ENCODE assay signal across 27 mouse cellular contexts in the genomic region with DNA sequence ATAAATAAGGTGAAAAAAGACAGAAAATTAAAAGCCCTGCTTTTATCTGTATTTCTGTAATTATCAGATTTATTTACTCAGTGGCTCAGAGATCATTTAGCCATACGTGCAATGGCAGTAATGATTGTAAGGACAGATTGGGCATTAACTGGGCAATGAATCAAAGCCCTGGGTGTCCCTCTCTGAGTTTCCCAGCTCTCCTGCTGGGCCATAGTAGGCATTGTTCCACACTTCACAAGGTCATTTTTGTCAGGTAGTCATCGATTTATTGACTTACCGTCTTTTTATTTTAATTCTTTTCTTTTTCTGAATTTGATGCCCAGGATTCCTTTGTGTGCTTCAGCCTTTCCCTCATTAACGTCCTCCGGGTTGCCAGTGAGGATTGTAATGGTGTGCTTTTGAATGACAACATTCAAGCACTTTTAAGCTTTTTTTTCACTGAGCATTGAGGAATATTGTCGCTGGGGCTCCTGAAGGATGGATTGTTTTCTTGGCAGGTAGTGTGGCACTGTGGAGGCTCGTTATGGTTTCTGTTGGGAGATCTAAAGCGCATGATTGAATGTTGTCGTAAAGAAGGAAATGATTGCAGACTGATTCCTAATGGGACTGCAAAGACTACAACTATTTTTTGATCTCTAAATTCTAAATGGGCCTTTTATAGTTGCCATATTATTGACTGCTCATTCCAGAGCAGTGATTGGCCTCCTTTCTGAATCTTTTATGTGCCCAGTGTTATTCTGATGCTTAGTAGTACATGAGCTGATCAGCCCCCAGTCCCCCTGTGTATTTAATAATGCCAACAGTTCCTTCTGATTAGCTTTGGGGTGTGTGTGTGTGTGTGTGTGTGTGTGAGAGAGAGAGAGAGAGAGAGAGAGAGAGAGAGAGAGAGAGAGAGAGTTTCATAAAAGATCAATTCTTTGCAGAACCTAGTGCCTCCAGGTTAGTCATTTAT.
A peak's percentile ranks its signal among the peaks of the same experiment; 100 is the strongest.
DNase-seq lines count a peak whose midpoint lies in the region; ATAC-seq and TF ChIP-seq lines count a peak whose summit lies in the region.
"Had no signal": no experiment of that assay in that cellular context is flagged by ENCODE, and none has a peak within 500 bp of the region (broad histone marks: within the 10 kb centered on the region; RNA-seq: fewer than 3 reads in every experiment).

No protein-coding gene starts in this region.

- no peaks in the 10 kb centered on the region for H3K36me3 ChIP-seq in hindbrain, embryonic 14.5 days (replicated peaks; ENCODE audit: control insufficient read depth, insufficient read depth)
- no peaks in the 10 kb centered on the region for H3K36me3 ChIP-seq in hindbrain, postnatal 0 days (ENCODE audit: insufficient read depth, low read length)
- no peaks in the 10 kb centered on the region for H3K36me3 ChIP-seq in forebrain, embryonic 13.5 days (ENCODE audit: poor library complexity, severe bottlenecking)
- no peaks in the 10 kb centered on the region for H3K36me3 ChIP-seq in midbrain, embryonic 16.5 days (ENCODE audit: control insufficient read depth, insufficient read depth, low read length)
- H3K36me3 ChIP-seq: heart, embryonic 13.5 days; limb, embryonic 10.5 days; liver, embryonic 15.5 days; lung, embryonic 15.5 days had no signal

- no peak overlapping the region for H3K4me2 ChIP-seq in hindbrain, embryonic 14.5 days (replicated peaks)
- H3K4me2 ChIP-seq in hindbrain, postnatal 0 days (ENCODE audit: low read depth, low read length) = no peak overlapping the region
- H3K4me2 ChIP-seq in forebrain, embryonic 13.5 days = no peak overlapping the region
- H3K4me2 ChIP-seq in midbrain, embryonic 16.5 days (ENCODE audit: low read length) = no peak overlapping the region
- H3K4me2 ChIP-seq: heart, embryonic 13.5 days; liver, embryonic 15.5 days; lung, embryonic 15.5 days had no signal

- no peak overlapping the region for H3K27ac ChIP-seq in hindbrain, embryonic 14.5 days
- no peak overlapping the region for H3K27ac ChIP-seq in hindbrain, postnatal 0 days
- peak overlapping the region; percentile 61; the same call in 1 of the 2 replicates for H3K27ac ChIP-seq in forebrain, embryonic 13.5 days
- no peak overlapping the region for H3K27ac ChIP-seq in midbrain, embryonic 16.5 days (ENCODE audit: low read length)
- H3K27ac ChIP-seq: heart, adult 2 months; heart, embryonic 13.5 days; left cerebral cortex, adult 2 months; limb, embryonic 10.5 days; liver, embryonic 15.5 days; lung, embryonic 15.5 days; stomach, postnatal 0 days had no signal

- ATAC-seq in hindbrain, embryonic 14.5 days (ENCODE audit: low FRiP score) = 0 out of 2 replicates have a peak, but pooled peaks have one; percentile 34
- no peak for ATAC-seq in hindbrain, postnatal 0 days
- peak; percentile 62 for ATAC-seq in forebrain, embryonic 13.5 days
- ATAC-seq in midbrain, embryonic 16.5 days = 0 out of 2 replicates have a peak, but pooled peaks have one; percentile 28
- ATAC-seq in inflammation-experienced regulatory T-cells, adult 6 months = no peak
- ATAC-seq: activated CD4-positive, CD25-positive, alpha-beta regulatory T cell, adult 4 months had no signal

- H3K4me3 ChIP-seq in hindbrain, embryonic 14.5 days (replicated peaks; ENCODE audit: low read length) = no peak overlapping the region
- H3K4me3 ChIP-seq in hindbrain, postnatal 0 days (ENCODE audit: low read length) = no peak overlapping the region
- no peak overlapping the region for H3K4me3 ChIP-seq in forebrain, embryonic 13.5 days
- no peak overlapping the region for H3K4me3 ChIP-seq in midbrain, embryonic 16.5 days (ENCODE audit: low read depth, low read length)
- H3K4me3 ChIP-seq: heart, adult 2 months; heart, embryonic 13.5 days; left cerebral cortex, adult 2 months; limb, embryonic 10.5 days; liver, embryonic 15.5 days; lung, embryonic 15.5 days; myocyte had no signal

- TF ChIP-seq CTCF in hindbrain, postnatal 0 days (IDR thresholded peaks at IDR 0.05; ENCODE audit: low read depth) = no peak
- no peak for TF ChIP-seq CTCF in brain, embryonic 14.5 days (IDR thresholded peaks at IDR 0.05; ENCODE audit: borderline replicate concordance, extremely low read depth, insufficient read depth, insufficient read length)

- TF ChIP-seq POLR2A in brain, embryonic 14.5 days (IDR thresholded peaks at IDR 0.05; ENCODE audit: borderline replicate concordance, extremely low read depth, insufficient read depth, insufficient read length, poor library complexity, severe bottlenecking) = no peak

- H3K9me3 ChIP-seq in hindbrain, embryonic 14.5 days (ENCODE audit: control insufficient read depth, low read length) = no peaks in the 10 kb centered on the region
- H3K9me3 ChIP-seq in hindbrain, postnatal 0 days (ENCODE audit: low read length) = no peaks in the 10 kb centered on the region
- H3K9me3 ChIP-seq in forebrain, embryonic 13.5 days (replicated peaks) = no peaks in the 10 kb centered on the region
- no peaks in the 10 kb centered on the region for H3K9me3 ChIP-seq in midbrain, embryonic 16.5 days (replicated peaks; ENCODE audit: control insufficient read depth, low read length, poor library complexity, severe bottlenecking)
- H3K9me3 ChIP-seq: heart, embryonic 13.5 days; limb, embryonic 10.5 days; liver, embryonic 15.5 days; lung, embryonic 15.5 days had no signal

- DNase-seq in hindbrain, embryonic 14.5 days (ENCODE audit: low spot score) = no peak
- DNase-seq in hindbrain, postnatal 0 days (ENCODE audit: low spot score) = no peak
- peak; percentile 81 for DNase-seq in brain, embryonic 14.5 days (ENCODE audit: low read depth)
- no peak for DNase-seq in heart, adult 18-20 months
- DNase-seq: adrenal gland, postnatal 10 days; cerebellum, adult 9-11 months; gastrocnemius, postnatal 25 days; heart, adult 2 months; kidney, adult 11 months; kidney, postnatal 4 days; layer of hippocampus, adult 9-11 months; liver; lung, postnatal 4 days; right cerebral cortex, postnatal 14 days; thymus, adult 2 months; thymus, postnatal 4 days had no signal

- WGBS in hindbrain, embryonic 14.5 days = 52% methylated on average over 9 of the region's 9 CpGs
- 50% methylated on average over 9 of the region's 9 CpGs for WGBS in hindbrain, postnatal 0 days
- WGBS in forebrain, embryonic 13.5 days = 12% methylated on average over 9 of the region's 9 CpGs
- 41% methylated on average over 9 of the region's 9 CpGs for WGBS in midbrain, embryonic 16.5 days

- H3K27me3 ChIP-seq in hindbrain, embryonic 14.5 days (ENCODE audit: control insufficient read depth, insufficient read depth, low read length) = no peaks in the 10 kb centered on the region
- H3K27me3 ChIP-seq in hindbrain, postnatal 0 days (ENCODE audit: insufficient read depth, low read length) = no peaks in the 10 kb centered on the region
- no peaks in the 10 kb centered on the region for H3K27me3 ChIP-seq in forebrain, embryonic 13.5 days
- no peaks in the 10 kb centered on the region for H3K27me3 ChIP-seq in midbrain, embryonic 16.5 days (ENCODE audit: control insufficient read depth, insufficient read depth, low read depth, low read length)
- H3K27me3 ChIP-seq: heart, embryonic 13.5 days; liver, embryonic 15.5 days; lung, embryonic 15.5 days had no signal

- H3K9ac ChIP-seq in hindbrain, embryonic 14.5 days = no peak overlapping the region
- H3K9ac ChIP-seq in hindbrain, postnatal 0 days (replicated peaks; ENCODE audit: low read length) = no peak overlapping the region
- no peak overlapping the region for H3K9ac ChIP-seq in forebrain, embryonic 13.5 days
- H3K9ac ChIP-seq in midbrain, embryonic 16.5 days (ENCODE audit: low read depth, low read length) = no peak overlapping the region
- H3K9ac ChIP-seq: heart, embryonic 13.5 days; liver, embryonic 15.5 days; lung, embryonic 15.5 days had no signal

- no peaks in the 10 kb centered on the region for H3K4me1 ChIP-seq in hindbrain, embryonic 14.5 days (replicated peaks; ENCODE audit: control insufficient read depth, insufficient read depth, low read length)
- H3K4me1 ChIP-seq in hindbrain, postnatal 0 days (ENCODE audit: insufficient read depth, low read length) = no peaks in the 10 kb centered on the region
- peaks cover 18% of the 10 kb centered on the region for H3K4me1 ChIP-seq in forebrain, embryonic 13.5 days
- peaks cover 7% of the 10 kb centered on the region; the same call in 1 of the 2 replicates for H3K4me1 ChIP-seq in midbrain, embryonic 16.5 days (ENCODE audit: control insufficient read depth, insufficient read depth, low read length)
- H3K4me1 ChIP-seq: heart, embryonic 13.5 days; limb, embryonic 10.5 days; liver, embryonic 15.5 days; lung, embryonic 15.5 days had no signal

Comparison
In these comparisons a context has a peak if more than half of its experiments do, and no peak if none do; other contexts are left out.
1. ATAC-seq: peak in hindbrain, embryonic 14.5 days (single experiment), forebrain, embryonic 13.5 days (single experiment) and midbrain, embryonic 16.5 days (single experiment); none in hindbrain, postnatal 0 days (single experiment) and inflammation-experienced regulatory T-cells, adult 6 months (single experiment).